Mouse (Mus musculus): Measurements from ENCODE around the gene Hnrnpc.

DNA sequence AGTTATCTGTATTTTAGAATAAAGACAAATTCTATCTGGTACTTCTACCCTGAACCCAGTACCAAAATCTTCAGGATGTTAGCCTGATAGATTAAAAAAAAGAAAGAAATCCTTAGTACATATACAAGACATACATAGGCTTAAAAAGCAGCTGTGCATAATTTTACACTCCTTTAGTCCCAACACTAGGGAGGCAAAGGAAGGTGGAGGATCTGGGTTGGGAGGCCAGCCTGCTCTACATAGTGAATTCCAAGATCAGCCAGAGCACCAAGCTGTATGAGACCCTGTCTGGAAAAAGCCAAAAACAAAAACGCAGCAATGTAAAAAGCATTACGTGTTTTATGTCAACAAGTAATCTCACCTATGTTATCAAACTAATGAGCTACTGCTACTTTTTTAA, 4.3 kb downstream of the Hnrnpc start:
- TF ChIP-seq POLR2A (IDR thresholded peaks at IDR 0.05; ENCODE audit: low read depth, low read length), result no peak
- TF ChIP-seq CTCF (conservative IDR thresholded peaks at IDR 0.05; ENCODE audit: insufficient read depth, insufficient read length, low read depth, low read length), result no peak
